Mouse (Mus musculus): Measurements from ENCODE around the gene Fto.

The Fto gene

GRCm38 (mm10) chr8:91561241-91561640 is 247.9 kb downstream of the Fto start:
- no peak for DNase-seq (ENCODE audit: low spot score)

DNA sequence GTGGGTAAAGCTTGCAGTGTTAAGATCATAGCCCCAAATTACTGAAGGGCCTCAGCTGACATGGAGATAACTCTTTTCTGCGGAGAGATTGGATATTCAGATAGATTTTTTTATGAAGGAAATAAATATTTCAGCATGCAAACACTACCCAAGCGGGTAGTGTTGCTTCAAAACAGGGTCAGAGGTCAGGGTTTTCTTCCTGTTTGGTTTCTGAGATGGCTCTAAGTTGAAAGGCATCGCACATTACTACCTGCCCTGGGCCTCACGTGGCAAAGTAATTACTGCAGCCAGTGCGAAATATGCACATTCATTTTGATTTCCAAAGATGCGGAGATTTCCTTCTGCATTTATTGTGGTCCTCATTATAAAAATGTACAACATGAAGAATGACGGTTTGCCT is 249.3 kb downstream of the Fto start:
- DNase-seq (ENCODE audit: low spot score): no peak

- DNase-seq (ENCODE audit: low spot score): no peak
Observed at GRCm38 (mm10) chr8:91563326-91563725, 250.0 kb downstream of the Fto start.

- DNase-seq (ENCODE audit: low spot score): no peak
Observed at GRCm38 (mm10) chr8:91565869-91566502, 252.7 kb downstream of the Fto start.

GRCm38 (mm10) chr8:91566503-91566869 is 253.2 kb downstream of the Fto start:
- no peak for DNase-seq (ENCODE audit: low spot score)

DNA sequence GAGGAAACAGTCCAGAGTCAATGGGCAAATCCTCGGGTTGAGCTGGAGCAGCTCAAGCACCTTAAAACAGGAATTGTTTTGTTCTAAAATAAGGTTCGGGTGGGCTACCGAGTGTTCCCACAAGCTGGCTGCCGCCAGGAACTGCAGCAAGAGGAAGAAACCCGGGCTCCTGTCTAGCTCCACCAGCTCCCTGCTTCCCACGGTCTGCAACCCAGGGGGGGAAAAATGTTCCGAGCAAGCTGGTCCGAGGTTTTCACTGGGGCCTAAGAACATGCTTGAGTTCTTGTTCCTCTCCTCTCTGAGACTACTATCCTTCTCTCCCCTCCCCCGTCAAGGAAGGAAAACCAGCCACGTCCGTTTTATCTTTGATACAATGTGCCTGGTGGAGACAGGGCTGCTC is 256.5 kb downstream of the Fto start:
- no peak for DNase-seq (ENCODE audit: low spot score)

GRCm38 (mm10) chr8:91570809-91571208 is 257.5 kb downstream of the Fto start:
- DNase-seq (ENCODE audit: low spot score): no peak

GRCm38 (mm10) chr8:91571978-91572377 is 258.7 kb downstream of the Fto start:
- DNase-seq (ENCODE audit: low spot score): no peak

DNA sequence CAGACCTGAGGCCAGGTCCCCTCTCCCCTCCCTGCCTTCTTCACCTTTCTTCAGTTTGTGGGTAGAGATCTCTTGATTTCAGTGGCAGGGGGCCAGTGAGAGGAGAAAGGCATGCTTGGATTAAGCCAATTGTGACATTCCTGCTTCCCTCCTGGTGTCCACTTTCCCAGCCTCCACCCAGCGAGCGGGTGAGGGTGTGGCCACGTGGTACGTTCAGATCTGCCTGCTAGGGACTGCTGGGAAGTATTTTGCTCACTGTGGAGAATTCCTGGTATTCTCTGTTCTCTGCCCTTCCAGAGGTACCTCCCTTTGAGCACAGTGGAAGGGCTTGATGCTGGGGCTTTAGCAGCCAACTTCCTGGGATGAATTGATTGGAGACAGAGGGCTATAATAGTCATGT is 259.3 kb downstream of the Fto start:
- no peak for DNase-seq (ENCODE audit: low spot score)

GRCm38 (mm10) chr8:91575576-91575975 is 262.3 kb downstream of the Fto start:
- no peak for DNase-seq (ENCODE audit: low spot score)

GRCm38 (mm10) chr8:91576086-91576917 is 263.0 kb downstream of the Fto start:
- DNase-seq (ENCODE audit: low spot score): no peak

GRCm38 (mm10) chr8:91576918-91577241 is 263.6 kb downstream of the Fto start:
- no peak for DNase-seq (ENCODE audit: low spot score)

- DNase-seq (ENCODE audit: low spot score): no peak
Observed at GRCm38 (mm10) chr8:91577605-91578004, 264.3 kb downstream of the Fto start.

DNA sequence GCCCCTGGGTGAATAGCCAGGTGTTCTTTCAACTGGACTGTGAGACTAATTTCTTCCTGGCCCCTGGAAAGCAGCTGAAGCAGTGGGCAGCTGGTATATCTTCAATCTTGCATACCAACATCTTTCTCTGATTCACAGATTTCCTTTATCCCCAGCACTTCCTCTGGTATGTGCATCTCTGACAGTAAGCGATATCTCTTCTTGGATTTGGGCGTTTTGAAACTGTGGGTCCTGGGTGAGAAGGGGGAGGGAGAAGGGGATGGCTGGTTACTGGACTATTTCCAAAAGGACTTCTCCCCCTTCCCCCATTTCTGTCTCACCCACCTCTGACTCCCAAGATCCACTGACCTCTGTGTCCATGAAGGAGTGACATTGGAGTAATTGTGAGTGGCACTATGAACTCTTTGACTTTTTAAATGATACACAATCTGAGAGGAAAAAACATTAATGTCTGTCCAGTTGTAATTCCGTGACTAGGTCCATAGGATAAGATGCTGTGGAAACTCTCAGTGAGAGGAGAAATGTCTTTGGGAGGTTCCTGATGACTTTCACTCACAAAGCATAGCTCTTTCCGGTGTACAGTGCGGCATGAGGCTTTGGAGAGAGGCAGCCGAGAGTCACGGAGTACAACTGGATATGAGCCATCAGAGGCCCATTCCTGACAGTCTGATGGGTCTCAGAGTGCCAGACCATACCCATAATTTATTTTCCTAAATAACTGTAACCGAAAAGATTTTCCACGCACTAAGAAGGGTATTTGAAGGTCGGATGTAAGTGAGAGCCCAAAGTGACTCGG is 271.5 kb downstream of the Fto start:
- no peak for DNase-seq (ENCODE audit: low spot score)

- no peak for DNase-seq (ENCODE audit: low spot score)
Observed at GRCm38 (mm10) chr8:91592436-91593105, 279.2 kb downstream of the Fto start.

DNA sequence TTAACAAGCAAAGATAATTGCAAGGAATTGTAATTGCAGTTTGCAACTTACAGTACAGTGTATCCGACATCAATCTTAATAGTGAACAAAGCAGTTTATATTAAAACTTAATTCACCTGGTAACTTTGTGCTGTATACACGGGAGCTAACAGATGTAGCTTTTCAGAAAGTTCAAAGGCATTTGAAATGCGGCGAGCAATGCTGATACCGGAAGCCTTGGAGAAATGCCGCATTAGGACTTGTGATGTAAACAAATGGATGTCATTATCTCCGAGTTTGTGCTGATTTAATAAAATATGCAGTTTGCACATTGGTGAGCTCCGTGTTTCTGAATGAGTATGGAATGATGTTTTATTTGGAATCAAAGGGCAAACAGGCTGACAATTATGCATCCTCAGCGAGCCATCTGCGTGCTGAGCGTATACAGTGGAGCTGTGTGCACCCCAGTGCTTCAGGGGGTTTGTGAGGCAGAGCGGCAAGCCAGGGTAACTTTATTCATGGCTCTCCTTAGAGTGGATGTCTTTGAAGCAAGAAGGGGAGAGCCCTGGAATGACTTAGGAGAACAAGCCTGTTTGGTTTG is 280.0 kb downstream of the Fto start:
- DNase-seq (ENCODE audit: low spot score): no peak

GRCm38 (mm10) chr8:91599349-91599837 is 286.1 kb downstream of the Fto start:
- no peak for DNase-seq (ENCODE audit: low spot score)

DNA sequence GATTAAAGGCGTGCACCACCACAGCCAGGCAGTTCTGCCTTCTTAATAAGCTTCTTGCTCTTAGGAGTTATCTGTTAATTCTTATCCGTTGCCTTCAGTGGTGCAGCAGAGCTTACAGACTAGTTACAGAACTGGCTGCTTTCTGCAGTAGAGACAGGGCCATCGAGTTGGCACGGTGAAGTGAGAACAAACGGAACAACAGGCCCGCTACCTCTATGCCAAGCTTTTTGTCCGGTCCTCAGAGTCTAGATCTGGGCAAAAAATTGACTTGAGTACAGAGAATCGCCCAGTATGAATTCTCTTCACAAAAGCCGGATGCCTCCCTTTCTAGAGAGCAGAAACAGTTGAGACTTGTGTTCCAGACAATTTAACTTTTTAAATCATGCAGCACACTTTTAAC is 290.4 kb downstream of the Fto start:
- DNase-seq (ENCODE audit: low spot score): no peak

DNA sequence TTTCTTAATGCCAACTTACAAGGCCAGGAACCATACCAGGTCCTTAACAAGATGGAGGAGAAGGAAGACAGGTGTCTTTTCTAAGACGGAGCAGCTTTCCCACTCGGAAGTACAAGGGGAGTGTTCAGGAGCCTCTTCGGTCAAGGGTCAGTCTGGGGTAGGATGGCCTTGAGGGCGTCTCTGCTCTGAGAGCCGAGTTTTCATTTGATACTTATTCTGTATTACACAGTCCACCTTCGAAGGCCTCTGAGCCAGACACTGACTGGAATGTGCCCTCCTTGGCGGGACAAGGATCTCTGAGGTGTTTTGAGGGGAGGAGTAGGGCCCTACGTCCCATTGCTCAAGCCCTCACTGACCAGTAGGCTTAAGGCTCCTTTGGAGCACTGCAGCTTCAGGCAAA is 292.6 kb downstream of the Fto start:
- DNase-seq (ENCODE audit: low spot score): no peak

- DNase-seq (ENCODE audit: low spot score): no peak
Observed at GRCm38 (mm10) chr8:91607091-91607490, 293.8 kb downstream of the Fto start.

GRCm38 (mm10) chr8:91611191-91611590 is 297.9 kb downstream of the Fto start:
- no peak for DNase-seq (ENCODE audit: low spot score)
